Mouse (Mus musculus) liver, embryonic 11.5 days (tissue): ENCODE results near the gene Mllt10. TPM values are rescaled to one million over a fixed set of nuclear protein-coding genes. Genes with fewer than 3 reads are reported as not detected.

ENCODE experiments used
- ATAC-seq: fragments of 200-750 bp; cut with Nextera tagmentation; replicated peaks from 2 replicates; pipeline ENCODE4 v1.8.0; 2017; ENCODE audit warnings: moderate number of reproducible peaks, mild to moderate bottlenecking, moderate TSS enrichment, moderate library complexity; ENCODE audit not compliant: low FRiP score
- DNase-seq: peaks from one replicate; pipeline ENCODE4 v3.0.0-alpha.2; 2017; ENCODE audit warnings: low spot score
- H3K27ac ChIP-seq: fragments of 300-500 bp; sonication (generic); 2 replicates; pipeline ENCODE4 v1.5.1; 2014; ENCODE audit warnings: mild to moderate bottlenecking, low read depth, low read length, control low read depth
- H3K27me3 ChIP-seq: fragments of 300-500 bp; sonication (generic); replicated peaks from 2 replicates; pipeline ENCODE4 v1.6.1; 2014; ENCODE audit warnings: low read length, mixed read lengths; ENCODE audit not compliant: control insufficient read depth, insufficient read depth
- H3K36me3 ChIP-seq: fragments of 300-500 bp; sonication (generic); 2 replicates; pipeline ENCODE4 v1.6.1; 2014; ENCODE audit warnings: mild to moderate bottlenecking, low read length, moderate library complexity, mixed read lengths; ENCODE audit not compliant: control insufficient read depth, insufficient read depth
- H3K4me1 ChIP-seq: fragments of 300-500 bp; sonication (generic); replicated peaks from 2 replicates; pipeline ENCODE4 v1.6.1; 2014; ENCODE audit warnings: low read length, mixed read lengths; ENCODE audit not compliant: control insufficient read depth, insufficient read depth
- H3K4me2 ChIP-seq: fragments of 300-500 bp; sonication (generic); 2 replicates; pipeline ENCODE4 v1.6.1; 2014; ENCODE audit warnings: mild to moderate bottlenecking, control low read depth, moderate library complexity
- H3K4me3 ChIP-seq: fragments of 300-500 bp; sonication (generic); 2 replicates; pipeline ENCODE4 v1.5.1; 2014; ENCODE audit warnings: low read depth, low read length, control low read depth
- H3K9ac ChIP-seq: fragments of 300-500 bp; sonication (generic); 2 replicates; pipeline ENCODE4 v1.6.1; 2014; ENCODE audit warnings: low read depth, low read length, control low read depth
- H3K9me3 ChIP-seq: fragments of 300-500 bp; sonication (generic); 2 replicates; pipeline ENCODE4 v1.6.1; 2016; ENCODE audit warnings: low read length, inconsistent platforms, mixed read lengths; ENCODE audit not compliant: control insufficient read depth
- WGBS: fragments of 180-500 bp; shearing (Covaris S2); extraction: QIAGEN DNeasy Blood & Tissue Kit; methylation state at CpG from one replicate; pipeline ENCODE4 v1.1.7; 2014; 5-methylcytosine and 5-hydroxymethylcytosine counted together
- polyA plus RNA-seq: library from polyadenylated mRNA; unstranded; fragments of >200 nt; fragmentation: Nextera tagmentation; extraction: Ambion mirVana; gene quantifications from 2 replicates; pipeline ENCODE4 v1.2.1, GENCODE M21; 2014

The Mllt10 gene
- polyA plus RNA-seq, 1 experiment from 2014 or later = 39.9 TPM

- ATAC-seq (peak; percentile 31; the same call in 1 of the 2 replicates), DNase-seq (no peak)
- H3K27me3 ChIP-seq = peaks cover 17% of the 10 kb centered on the region
- H3K4me1 ChIP-seq = peaks cover 18% of the 10 kb centered on the region
- peak overlapping the region; percentile 38 for H3K27ac ChIP-seq
- peak overlapping the region; percentile 57 for H3K4me2 ChIP-seq
- H3K9ac ChIP-seq = peak overlapping the region; percentile 62
- no peaks in the 10 kb centered on the region for H3K36me3 ChIP-seq
- no peaks in the 10 kb centered on the region for H3K9me3 ChIP-seq
- 18% methylated on average over 46 of the region's 46 CpGs for WGBS
- H3K4me3 ChIP-seq = peak overlapping the region; percentile 16; the same call in 1 of the 2 replicates
These were observed 15.3 kb upstream of the Mllt10 start for GRCm38 (mm10) chr2:18039566-18040290.

GRCm38 (mm10) chr2:18040347-18041160 is 14.5 kb upstream of the Mllt10 start:
- Histone ChIP-seq H3K27me3 (peaks cover 17% of the 10 kb centered on the region), H3K27ac (peak overlapping the region; percentile 38), H3K4me1 (peaks cover 18% of the 10 kb centered on the region), H3K9ac (peak overlapping the region; percentile 52), H3K9me3 (no peaks in the 10 kb centered on the region), H3K4me3 (0 out of 2 replicates have a peak overlapping the region, but pooled peaks have one; percentile 5), H3K4me2 (peak overlapping the region; percentile 41), H3K36me3 (no peaks in the 10 kb centered on the region)
- ATAC-seq = 0 out of 2 replicates have a peak, but pooled peaks have one; percentile 41
- no peak for DNase-seq
- 54% methylated on average over 27 of the region's 27 CpGs for WGBS

GRCm38 (mm10) chr2:18041199-18041885 is 13.7 kb upstream of the Mllt10 start:
- Histone ChIP-seq H3K27ac (peak overlapping the region; percentile 38; the same call in 1 of the 2 replicates), H3K27me3 (peaks cover 24% of the 10 kb centered on the region), H3K4me1 (peaks cover 18% of the 10 kb centered on the region), H3K9ac (peak overlapping the region; percentile 52), H3K4me2 (peak overlapping the region; percentile 41), H3K9me3 (no peaks in the 10 kb centered on the region), H3K36me3 (no peaks in the 10 kb centered on the region), H3K4me3 (0 out of 2 replicates have a peak overlapping the region, but pooled peaks have one; percentile 0)
- peak; percentile 60 for ATAC-seq
- DNase-seq = no peak
- 30% methylated on average over 14 of the region's 14 CpGs for WGBS

- Histone ChIP-seq H3K27me3 (peaks cover 23% of the 10 kb centered on the region), H3K36me3 (no peaks in the 10 kb centered on the region), H3K9me3 (no peaks in the 10 kb centered on the region), H3K4me1 (peaks cover 18% of the 10 kb centered on the region), H3K27ac (no peak overlapping the region), H3K4me3 (peak overlapping the region; percentile 86), H3K9ac (peak overlapping the region; percentile 88; the same call in 1 of the 2 replicates), H3K4me2 (peak overlapping the region; percentile 96)
- ATAC-seq = no peak
- WGBS = 36% methylated on average over 7 of the region's 7 CpGs
- no peak for DNase-seq
These were observed 9.8 kb upstream of the Mllt10 start for GRCm38 (mm10) chr2:18045143-18045780.

GRCm38 (mm10) chr2:18045781-18046181 is 9.3 kb upstream of the Mllt10 start:
- Histone ChIP-seq H3K4me2 (peak overlapping the region; percentile 96), H3K9ac (peak overlapping the region; percentile 88), H3K36me3 (no peaks in the 10 kb centered on the region), H3K4me1 (peaks cover 14% of the 10 kb centered on the region), H3K27ac (no peak overlapping the region), H3K4me3 (peak overlapping the region; percentile 86), H3K9me3 (no peaks in the 10 kb centered on the region), H3K27me3 (peaks cover 18% of the 10 kb centered on the region)
- WGBS = 43% methylated on average over 6 of the region's 6 CpGs
- DNase-seq (no peak), ATAC-seq (no peak)

GRCm38 (mm10) chr2:18046186-18046585 is 8.9 kb upstream of the Mllt10 start:
- 8% methylated on average over 4 of the region's 4 CpGs for WGBS

GRCm38 (mm10) chr2:18046758-18047645 is 8.0 kb upstream of the Mllt10 start:
- Histone ChIP-seq H3K9ac (peak overlapping the region; percentile 88), H3K27ac (peak overlapping the region; percentile 92), H3K4me2 (peak overlapping the region; percentile 96), H3K9me3 (no peaks in the 10 kb centered on the region), H3K4me3 (peak overlapping the region; percentile 86), H3K36me3 (no peaks in the 10 kb centered on the region), H3K27me3 (peaks cover 20% of the 10 kb centered on the region), H3K4me1 (peaks cover 8% of the 10 kb centered on the region)
- ATAC-seq (peak; percentile 73), DNase-seq (no peak)
- WGBS = under 1% methylated on average over 64 of the region's 64 CpGs

More at GRCm38 (mm10) chr2:18046186-18046585, 8.9 kb upstream of the Mllt10 start:
- H3K4me2 ChIP-seq = peak overlapping the region; percentile 96
- no peak for DNase-seq
- H3K4me3 ChIP-seq = peak overlapping the region; percentile 86
- H3K4me1 ChIP-seq = peaks cover 12% of the 10 kb centered on the region
- no peaks in the 10 kb centered on the region for H3K9me3 ChIP-seq
- no peak for ATAC-seq
- no peaks in the 10 kb centered on the region for H3K36me3 ChIP-seq
- H3K27ac ChIP-seq = no peak overlapping the region
- peaks cover 18% of the 10 kb centered on the region for H3K27me3 ChIP-seq
- H3K9ac ChIP-seq = peak overlapping the region; percentile 88
